Mouse (Mus musculus): ENCODE results near the gene Pnpla1. TPM values are rescaled to one million over a fixed set of nuclear protein-coding genes. Genes with fewer than 3 reads are reported as not detected.
"Not testable (repeated sequence)": the region's sequence is repeated elsewhere in the genome, so short reads cannot be mapped to it uniquely, and the experiment has no call there.

Gene Pnpla1
- not detected in 2 replicates for polyA plus RNA-seq (2015; fragmentation: Nextera tagmentation; extraction: Ambion mirVana)

GRCm38 (mm10) chr17:28858205-28858604 lies at the start of gene Pnpla1:
TSS of gene Pnpla1 (plus strand) at chr17:28858411.
- 0 out of 2 replicates have a peak, but pooled peaks have one; percentile 23 for ATAC-seq (ENCODE audit: low read depth)
- H3K4me1 ChIP-seq (replicated peaks), result no peaks in the 10 kb centered on the region
- no peak within 1 kb of the TSS for H3K4me3 ChIP-seq
- H3K4me2 ChIP-seq, result no peak within 1 kb of the TSS
- 45% methylated on average over 12 of the region's 12 CpGs for WGBS
- H3K9me3 ChIP-seq, result peaks cover 13% of the 10 kb centered on the region
- no peaks in the 10 kb centered on the region for H3K27me3 ChIP-seq
- H3K9ac ChIP-seq, result no peak within 1 kb of the TSS
- H3K36me3 ChIP-seq, result no peaks in the 10 kb centered on the region
- no peak within 1 kb of the TSS for H3K27ac ChIP-seq (replicated peaks)

GRCm38 (mm10) chr17:28808714-28809113 lies 49.5 kb upstream of the Pnpla1 start:
- peaks cover 77% of the 10 kb centered on the region for H3K36me3 ChIP-seq
- H3K9ac ChIP-seq, result no peak overlapping the region
- no peak overlapping the region for H3K4me3 ChIP-seq
- ATAC-seq (ENCODE audit: low read depth), result no peak
- H3K9me3 ChIP-seq, result no peaks in the 10 kb centered on the region
- H3K4me1 ChIP-seq (replicated peaks), result no peaks in the 10 kb centered on the region
- H3K27me3 ChIP-seq, result no peaks in the 10 kb centered on the region
- H3K27ac ChIP-seq (replicated peaks), result no peak overlapping the region
- 97% methylated on average over 8 of the region's 8 CpGs for WGBS
- H3K4me2 ChIP-seq, result no peak overlapping the region

GRCm38 (mm10) chr17:28809175-28809831 lies 48.9 kb upstream of the Pnpla1 start:
- Histone ChIP-seq H3K36me3 (peaks cover 83% of the 10 kb centered on the region), H3K4me1 (replicated peaks) (no peaks in the 10 kb centered on the region), H3K9ac (no peak overlapping the region), H3K27me3 (no peaks in the 10 kb centered on the region), H3K4me3 (no peak overlapping the region), H3K27ac (replicated peaks) (no peak overlapping the region), H3K4me2 (no peak overlapping the region), H3K9me3 (no peaks in the 10 kb centered on the region)
- ATAC-seq (ENCODE audit: low read depth), result no peak
- 95% methylated on average over 10 of the region's 10 CpGs for WGBS

DNA sequence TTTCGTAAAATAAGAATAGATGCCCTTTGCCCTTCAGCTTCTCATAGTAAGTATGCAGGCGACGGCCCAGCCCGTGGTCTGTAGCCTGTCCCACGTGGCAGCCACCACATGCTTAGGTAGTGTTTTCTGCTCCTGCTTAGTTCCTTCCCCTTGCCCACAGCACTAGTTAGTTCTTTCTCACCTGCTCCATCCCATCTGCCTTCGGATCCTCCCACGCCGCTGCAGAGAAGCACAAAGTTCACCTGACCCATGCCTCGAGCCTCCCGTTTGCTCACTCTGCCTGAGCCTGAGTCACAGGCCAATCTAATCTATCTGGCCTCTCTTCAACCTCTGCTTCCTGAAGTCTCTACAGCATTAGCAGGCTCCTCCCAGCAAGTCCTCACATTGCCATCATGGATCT lies 45.9 kb upstream of the Pnpla1 start:
- Histone ChIP-seq H3K27ac (replicated peaks) (no peak overlapping the region), H3K4me1 (replicated peaks) (no peaks in the 10 kb centered on the region), H3K36me3 (peaks cover 92% of the 10 kb centered on the region), H3K27me3 (no peaks in the 10 kb centered on the region), H3K4me3 (no peak overlapping the region), H3K4me2 (no peak overlapping the region), H3K9me3 (no peaks in the 10 kb centered on the region), H3K9ac (no peak overlapping the region)
- WGBS, result 96% methylated on average over 10 of the region's 10 CpGs
- no peak for ATAC-seq (ENCODE audit: low read depth)

- WGBS, result 93% methylated on average over 18 of the region's 18 CpGs
- H3K27me3 ChIP-seq, result no peaks in the 10 kb centered on the region
- no peak for ATAC-seq (ENCODE audit: low read depth)
- H3K9me3 ChIP-seq, result no peaks in the 10 kb centered on the region
- H3K9ac ChIP-seq, result no peak overlapping the region
- H3K4me2 ChIP-seq, result no peak overlapping the region
- peaks cover 94% of the 10 kb centered on the region for H3K36me3 ChIP-seq
- no peak overlapping the region for H3K27ac ChIP-seq (replicated peaks)
- no peaks in the 10 kb centered on the region for H3K4me1 ChIP-seq (replicated peaks)
- H3K4me3 ChIP-seq, result no peak overlapping the region
These were observed 43.6 kb upstream of the Pnpla1 start for GRCm38 (mm10) chr17:28814529-28815097.

DNA sequence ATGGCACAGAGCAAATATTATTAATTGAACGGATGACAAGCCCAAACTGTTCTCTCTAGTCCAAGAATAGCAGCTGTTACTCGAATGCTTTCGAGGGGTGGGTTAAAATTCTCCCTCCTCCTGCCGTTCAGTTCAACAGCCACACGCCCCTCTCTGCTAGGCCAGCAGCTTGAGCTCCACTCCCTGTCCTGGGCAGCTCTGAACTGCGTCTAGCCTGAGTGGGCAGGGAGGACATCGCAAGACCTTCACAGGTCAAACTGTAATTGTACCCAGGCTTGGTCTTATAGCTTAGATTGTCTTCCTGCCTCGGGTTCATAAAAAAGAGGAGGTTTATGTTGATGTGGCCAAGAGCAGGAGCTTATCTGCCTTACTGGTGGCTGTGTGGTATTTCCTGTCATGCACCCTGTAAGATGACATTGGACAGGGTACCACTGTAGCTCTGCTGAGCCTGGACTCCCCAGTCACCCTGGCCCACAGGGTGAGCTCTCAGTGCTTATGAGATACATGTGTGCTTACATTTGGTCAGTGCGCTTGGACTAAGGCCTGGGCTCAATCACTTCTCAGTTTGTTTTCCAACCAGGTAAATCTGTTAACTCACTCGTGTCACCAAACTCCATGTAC lies 42.7 kb upstream of the Pnpla1 start:
- no peak for ATAC-seq (ENCODE audit: low read depth)

GRCm38 (mm10) chr17:28816326-28816725 lies 41.9 kb upstream of the Pnpla1 start:
- H3K27me3 ChIP-seq, result not testable (repeated sequence)

More for the DNA sequence above, 42.7 kb upstream of the Pnpla1 start:
- no peaks in the 10 kb centered on the region for H3K9me3 ChIP-seq
- no peak overlapping the region for H3K4me2 ChIP-seq
- H3K36me3 ChIP-seq, result peaks cover 93% of the 10 kb centered on the region
- no peak overlapping the region for H3K9ac ChIP-seq
- no peak overlapping the region for H3K27ac ChIP-seq (replicated peaks)
- no peak overlapping the region for H3K4me3 ChIP-seq
- 88% methylated on average over 10 of the region's 10 CpGs for WGBS
- H3K27me3 ChIP-seq, result no peaks in the 10 kb centered on the region
- no peaks in the 10 kb centered on the region for H3K4me1 ChIP-seq (replicated peaks)

GRCm38 (mm10) chr17:28816875-28817811 lies 41.1 kb upstream of the Pnpla1 start:
- H3K36me3 ChIP-seq, result peaks cover 96% of the 10 kb centered on the region
- no peak overlapping the region for H3K27ac ChIP-seq (replicated peaks)
- no peak overlapping the region for H3K4me2 ChIP-seq
- H3K27me3 ChIP-seq, result no peaks in the 10 kb centered on the region
- ATAC-seq (ENCODE audit: low read depth), result no peak
- 95% methylated on average over 25 of the region's 25 CpGs for WGBS
- no peak overlapping the region for H3K4me3 ChIP-seq
- H3K9me3 ChIP-seq, result no peaks in the 10 kb centered on the region
- no peaks in the 10 kb centered on the region for H3K4me1 ChIP-seq (replicated peaks)
- no peak overlapping the region for H3K9ac ChIP-seq

More at GRCm38 (mm10) chr17:28816326-28816725, 41.9 kb upstream of the Pnpla1 start:
- ATAC-seq (ENCODE audit: low read depth); H3K4me2 ChIP-seq; H3K27ac ChIP-seq (replicated peaks); H3K4me3 ChIP-seq; H3K9me3 ChIP-seq; H3K9ac ChIP-seq; H3K4me1 ChIP-seq (replicated peaks): not testable (repeated sequence)
- H3K36me3 ChIP-seq, result peaks cover 93% of the 10 kb centered on the region
- 93% methylated on average over 10 of the region's 10 CpGs for whole genome bisulfite sequencing

GRCm38 (mm10) chr17:28820189-28820588 lies 38.0 kb upstream of the Pnpla1 start:
- Histone ChIP-seq H3K36me3 (peaks cover 96% of the 10 kb centered on the region), H3K27me3 (no peaks in the 10 kb centered on the region), H3K27ac (replicated peaks) (no peak overlapping the region), H3K4me3 (no peak overlapping the region), H3K4me1 (replicated peaks) (no peaks in the 10 kb centered on the region), H3K9me3 (no peaks in the 10 kb centered on the region), H3K4me2 (no peak overlapping the region), H3K9ac (no peak overlapping the region)
- 75% methylated on average over 2 of the region's 2 CpGs for WGBS
- ATAC-seq (ENCODE audit: low read depth), result no peak

- no peak for ATAC-seq (ENCODE audit: low read depth)
- Histone ChIP-seq H3K4me2 (no peak overlapping the region), H3K27me3 (no peaks in the 10 kb centered on the region), H3K4me1 (replicated peaks) (no peaks in the 10 kb centered on the region), H3K9me3 (no peaks in the 10 kb centered on the region), H3K4me3 (no peak overlapping the region), H3K36me3 (peaks cover 99% of the 10 kb centered on the region), H3K9ac (no peak overlapping the region), H3K27ac (replicated peaks) (no peak overlapping the region)
- 96% methylated on average over 13 of the region's 13 CpGs for WGBS
These were observed 35.0 kb upstream of the Pnpla1 start for GRCm38 (mm10) chr17:28823004-28823745.

GRCm38 (mm10) chr17:28823749-28824148 lies 34.5 kb upstream of the Pnpla1 start:
- Histone ChIP-seq H3K4me1 (replicated peaks) (no peaks in the 10 kb centered on the region), H3K4me3 (no peak overlapping the region), H3K27me3 (no peaks in the 10 kb centered on the region), H3K9ac (no peak overlapping the region), H3K36me3 (peaks cover 99% of the 10 kb centered on the region), H3K4me2 (no peak overlapping the region), H3K27ac (replicated peaks) (no peak overlapping the region), H3K9me3 (no peaks in the 10 kb centered on the region)
- ATAC-seq (ENCODE audit: low read depth), result no peak
- WGBS, result 79% methylated on average over 11 of the region's 11 CpGs
